Mouse (Mus musculus): ENCODE results near the gene Klhl22. TPM values are rescaled to one million over a fixed set of nuclear protein-coding genes. Genes with fewer than 3 reads are reported as not detected.

Gene Klhl22
- polyA plus RNA-seq, 2 experiments from 2014 or later: 11.8 to 16.3 TPM

DNA sequence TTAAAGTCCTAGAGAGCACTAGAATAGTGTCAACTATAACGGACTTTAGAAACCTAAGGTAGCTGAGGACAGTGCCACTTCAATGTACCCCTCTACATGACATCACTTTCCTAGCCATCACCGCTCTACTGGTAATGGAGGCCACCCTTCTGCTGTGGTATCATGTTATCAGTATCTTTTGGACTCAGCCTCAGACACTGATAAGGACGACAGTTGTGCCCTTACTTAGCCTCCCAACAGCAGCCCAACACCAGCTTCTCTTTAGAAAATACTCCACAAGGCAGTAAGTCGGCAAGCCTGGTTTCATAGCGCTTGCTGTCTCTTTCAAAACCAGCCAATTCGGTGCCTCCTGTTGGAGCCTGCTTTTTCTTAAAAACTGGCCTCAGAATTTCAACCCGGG is 75.1 kb downstream of the Klhl22 start:
- ATAC-seq: no peak

DNA sequence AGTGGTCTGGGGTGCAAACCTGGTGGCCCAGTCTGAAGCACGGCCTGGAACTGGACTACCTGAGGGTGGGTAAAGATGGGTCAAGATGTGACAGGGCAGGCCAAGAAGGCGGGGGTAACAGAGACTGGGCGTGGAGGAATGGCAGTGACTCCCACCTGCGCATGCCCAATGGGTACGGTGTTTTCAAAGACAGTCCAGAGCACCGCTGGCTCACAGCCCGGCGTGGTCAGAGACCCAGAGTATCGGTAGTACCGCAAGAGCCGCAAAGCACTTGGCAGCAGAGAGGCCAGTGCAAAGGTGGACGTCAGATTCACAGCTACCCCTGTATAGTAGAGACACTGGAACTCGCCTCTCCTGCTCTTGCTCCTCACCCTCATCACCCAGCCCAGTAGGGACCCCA is 76.1 kb downstream of the Klhl22 start:
- no peak for ATAC-seq

DNA sequence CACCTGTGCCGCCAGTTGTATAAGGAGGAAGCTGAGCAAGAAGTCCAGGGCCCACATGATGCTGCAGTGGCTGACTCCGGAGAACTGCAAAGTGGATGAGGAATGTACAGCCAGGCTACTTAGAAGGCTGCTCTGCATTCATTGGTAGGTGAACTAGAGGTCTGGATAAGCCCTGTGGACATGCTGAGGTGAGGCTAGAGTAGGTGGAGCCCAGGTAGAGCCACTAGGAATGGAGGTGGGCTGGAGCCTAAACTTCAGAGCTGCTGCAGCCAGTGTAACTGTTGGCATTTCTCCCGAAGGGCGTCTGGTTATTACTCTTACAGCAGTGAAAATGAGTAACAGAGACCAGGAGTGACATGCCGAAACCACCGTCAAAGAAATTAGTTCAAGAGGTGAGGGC is 78.6 kb downstream of the Klhl22 start, which contains the start of gene Car15:
Car15 (minus strand) TSS at position 314 of the 400 bp plus-strand sequence.
- no peak for ATAC-seq

DNA sequence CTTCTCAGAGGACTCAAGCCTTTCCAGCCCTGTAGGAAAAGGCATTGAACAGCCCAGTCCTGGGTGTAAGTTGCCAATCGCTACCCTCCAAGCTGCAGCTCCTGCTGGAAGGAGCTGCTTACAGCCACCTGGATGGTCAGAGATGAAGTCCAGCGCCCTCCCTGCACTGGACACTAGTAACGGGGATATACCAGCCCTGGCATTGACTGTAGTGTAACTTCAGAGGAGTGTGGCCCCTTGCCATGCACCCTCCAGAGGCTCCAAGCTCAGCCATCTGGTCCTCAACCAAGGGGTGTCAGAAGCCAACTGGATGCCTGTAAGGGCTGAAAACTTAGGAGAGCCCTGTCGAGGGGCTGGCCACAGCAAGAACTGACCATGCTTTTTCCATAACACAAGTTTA is 80.6 kb downstream of the Klhl22 start:
- no peak for ATAC-seq

DNA sequence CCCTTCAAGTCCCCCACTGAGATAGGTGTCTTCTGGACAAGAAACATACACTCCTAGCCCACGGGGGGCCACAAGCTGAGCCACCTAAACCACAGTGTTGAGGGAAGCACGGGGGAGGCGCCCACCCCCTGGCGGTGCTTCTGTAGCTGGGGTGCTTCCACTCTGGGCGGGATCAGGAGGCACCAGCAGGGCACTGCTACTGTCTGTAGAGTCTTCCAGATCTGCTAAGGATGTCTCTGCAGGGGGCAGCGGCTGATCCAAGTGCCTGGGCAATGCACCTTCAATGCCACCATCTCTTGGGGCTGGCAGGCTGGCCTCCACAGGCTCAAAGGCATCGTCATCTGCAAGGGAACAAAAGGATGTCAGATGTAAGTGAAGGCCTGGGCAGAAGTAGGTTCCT is 83.0 kb downstream of the Klhl22 start:
- no peak for ATAC-seq

Other genes with a start within 250 kb of the Klhl22 start
- gene Thap7, start 228.5 kb upstream of the Klhl22 start, polyA plus RNA-seq (2017; shearing (Covaris generic)): 10 to 100 TPM; 67.5 to 70.8 TPM
- not detected for gene Lrrc74b, start 198.4 kb upstream of the Klhl22 start, polyA plus RNA-seq (2017; shearing (Covaris generic))
- not detected for gene P2rx6, start 197.7 kb upstream of the Klhl22 start, polyA plus RNA-seq (2017; shearing (Covaris generic))
- under 1 TPM; 0.42 to 0.69 TPM for gene Slc7a4, start 176.4 kb upstream of the Klhl22 start, polyA plus RNA-seq (2017; shearing (Covaris generic))
- 10 to 100 TPM; 10.4 to 18.1 TPM for gene Smpd4, start 140.3 kb upstream of the Klhl22 start, polyA plus RNA-seq (2017; shearing (Covaris generic))
- under 1 TPM in 1 of 2 experiments, not detected in 1; 0.75 TPM for gene Ccdc74a, start 113.1 kb upstream of the Klhl22 start, polyA plus RNA-seq (2017; shearing (Covaris generic))
- gene Med15, start 26.7 kb upstream of the Klhl22 start, polyA plus RNA-seq (2017; shearing (Covaris generic)): 10 to 100 TPM; 66.5 to 89.2 TPM
- gene Scarf2, start 37.7 kb downstream of the Klhl22 start, polyA plus RNA-seq (2017; shearing (Covaris generic)): not detected
- not detected for gene B830017H08Rik, start 73.5 kb downstream of the Klhl22 start, polyA plus RNA-seq (2017; shearing (Covaris generic))
- 1 to 10 TPM; 2.7 to 3.3 TPM for gene Car15, start 78.7 kb downstream of the Klhl22 start, polyA plus RNA-seq (2017; shearing (Covaris generic))
- under 1 TPM in 1 of 2 experiments, not detected in 1; 0.15 TPM for gene Gm20518, start 132.1 kb downstream of the Klhl22 start, polyA plus RNA-seq (2017; shearing (Covaris generic))
- not detected for gene Tssk1, start 134.6 kb downstream of the Klhl22 start, polyA plus RNA-seq (2017; shearing (Covaris generic))
- gene Dgcr2, start 138.9 kb downstream of the Klhl22 start, polyA plus RNA-seq (2017; shearing (Covaris generic)): 10 to 100 TPM; 17.6 to 20.8 TPM
- not detected for gene Tssk2, start 139.0 kb downstream of the Klhl22 start, polyA plus RNA-seq (2017; shearing (Covaris generic))
- 10 to 100 TPM; 24.1 to 40.2 TPM for gene Ess2, start 151.7 kb downstream of the Klhl22 start, polyA plus RNA-seq (2017; shearing (Covaris generic))
- gene Gsc2, start 155.4 kb downstream of the Klhl22 start, polyA plus RNA-seq (2017; shearing (Covaris generic)): not detected
- 10 to 100 TPM in 1 of 2 experiments, 1 to 10 TPM in 1; 6.3 to 13.1 TPM for gene Slc25a1, start 168.6 kb downstream of the Klhl22 start, polyA plus RNA-seq (2017; shearing (Covaris generic))
- gene Vpreb2, start 220.8 kb downstream of the Klhl22 start, polyA plus RNA-seq (2017; shearing (Covaris generic)): not detected

Measured in activated CD4-positive, CD25-positive, alpha-beta regulatory T cell, adult 4 months (primary cell).